Mouse (Mus musculus) hindbrain, embryonic 15.5 days (tissue): ENCODE results near the gene Ppt2. TPM values are rescaled to one million over a fixed set of nuclear protein-coding genes. Genes with fewer than 3 reads are reported as not detected.

Source experiments
- ATAC-seq: fragments of 200-750 bp; cut with Nextera tagmentation; 2 replicates; pipeline ENCODE4 v1.8.0; 2017; ENCODE audit warnings: low read depth, moderate number of reproducible peaks, moderate TSS enrichment; ENCODE audit not compliant: low FRiP score
- H3K27ac ChIP-seq: fragments of 300-500 bp; sonication (generic); replicated peaks from 2 replicates; pipeline ENCODE4 v1.5.1; 2015; ENCODE audit warnings: mild to moderate bottlenecking, inconsistent platforms
- H3K27me3 ChIP-seq: fragments of 300-500 bp; sonication (generic); 2 replicates; pipeline ENCODE4 v1.6.1; 2015; ENCODE audit warnings: control low read depth, inconsistent platforms
- H3K36me3 ChIP-seq: fragments of 300-500 bp; sonication (generic); 2 replicates; pipeline ENCODE4 v1.6.1; 2015; ENCODE audit warnings: control low read depth, inconsistent platforms
- H3K4me1 ChIP-seq: fragments of 300-500 bp; sonication (generic); replicated peaks from 2 replicates; pipeline ENCODE4 v1.6.1; 2015; ENCODE audit warnings: control low read depth, inconsistent platforms
- H3K4me2 ChIP-seq: fragments of 300-500 bp; sonication (generic); 2 replicates; pipeline ENCODE4 v1.6.1; 2015; ENCODE audit warnings: moderate library complexity, mild to moderate bottlenecking, inconsistent platforms
- H3K4me3 ChIP-seq: fragments of 300-500 bp; sonication (generic); 2 replicates; pipeline ENCODE4 v1.5.1; 2015; ENCODE audit warnings: mild to moderate bottlenecking, inconsistent platforms
- H3K9ac ChIP-seq: fragments of 300-500 bp; sonication (generic); 2 replicates; pipeline ENCODE4 v1.6.1; 2015; ENCODE audit warnings: inconsistent platforms
- H3K9me3 ChIP-seq: fragments of 300-500 bp; sonication (generic); 2 replicates; pipeline ENCODE4 v1.6.1; 2016; ENCODE audit warnings: control low read depth, inconsistent platforms
- WGBS: fragments of 180-500 bp; shearing (Covaris S2); methylation state at CpG from one replicate; pipeline ENCODE4 v1.1.7; 2015; 5-methylcytosine and 5-hydroxymethylcytosine counted together
- polyA plus RNA-seq: library from polyadenylated mRNA; unstranded; fragments of >200 nt; fragmentation: Nextera tagmentation; extraction: Ambion mirVana; gene quantifications from 2 replicates; pipeline ENCODE4 v1.2.1, GENCODE M21; 2015

Ppt2 gene
- polyA plus RNA-seq, 1 experiment from 2014 or later, result 20.4 TPM

DNA sequence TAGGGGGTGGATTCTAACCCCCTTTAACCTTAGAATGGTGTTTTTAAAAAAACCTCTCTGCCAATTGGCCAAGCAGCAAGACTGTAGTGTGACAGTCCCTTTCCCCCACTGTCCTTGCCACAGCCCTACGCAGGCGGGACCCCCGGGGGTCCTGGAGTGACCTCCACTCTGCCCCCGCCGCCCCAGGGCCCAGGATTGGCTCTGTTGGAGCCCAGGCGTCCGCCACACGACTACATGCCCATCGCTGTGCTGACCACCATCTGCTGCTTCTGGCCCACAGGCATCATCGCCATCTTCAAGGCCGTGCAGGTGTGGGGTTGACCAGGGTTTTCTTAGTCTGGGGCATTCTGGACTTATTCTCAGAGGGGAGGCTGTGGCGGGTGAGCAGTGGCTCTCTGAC is 3.3 kb upstream of the Ppt2 start:
- H3K4me1 ChIP-seq, result peaks cover 52% of the 10 kb centered on the region
- ATAC-seq, result no peak

DNA sequence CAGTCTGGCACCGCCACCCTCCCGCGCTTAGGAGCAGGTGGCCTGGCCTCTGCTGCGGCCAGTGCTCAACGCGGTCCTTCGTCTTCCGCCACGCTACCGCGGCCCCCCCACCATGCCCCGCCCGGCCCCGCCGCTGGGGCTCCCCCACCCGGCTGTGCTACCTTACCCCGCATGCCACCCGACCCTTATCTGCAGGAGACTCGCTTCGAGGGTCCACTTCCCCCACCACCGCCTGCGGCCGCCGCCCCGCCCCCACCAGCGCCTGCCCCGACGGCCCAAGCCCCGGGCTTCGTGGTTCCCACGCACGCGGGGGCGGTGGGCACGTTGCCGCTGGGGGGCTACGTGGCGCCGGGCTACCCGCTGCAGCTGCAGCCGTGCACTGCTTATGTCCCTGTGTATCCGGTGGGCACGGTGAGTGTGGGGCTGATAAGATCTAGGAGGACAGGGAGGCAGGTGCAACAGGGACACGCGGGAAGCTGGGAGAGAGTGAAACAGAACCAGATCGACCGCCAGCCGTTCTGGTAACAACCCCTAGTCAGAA is 2.5 kb upstream of the Ppt2 start:
- WGBS, result 2% methylated on average over 47 of the region's 48 CpGs
- Histone ChIP-seq H3K9ac (peak overlapping the region; percentile 50), H3K27ac (no peak overlapping the region), H3K4me3 (peak overlapping the region; percentile 85), H3K9me3 (no peaks in the 10 kb centered on the region), H3K36me3 (no peaks in the 10 kb centered on the region), H3K27me3 (peaks cover 13% of the 10 kb centered on the region), H3K4me2 (peak overlapping the region; percentile 96), H3K4me1 (peaks cover 60% of the 10 kb centered on the region)
- ATAC-seq, result no peak

More for the DNA sequence above, 3.3 kb upstream of the Ppt2 start:
- Histone ChIP-seq H3K9ac (peak overlapping the region; percentile 40), H3K27ac (no peak overlapping the region), H3K4me3 (peak overlapping the region; percentile 85), H3K9me3 (no peaks in the 10 kb centered on the region), H3K4me2 (peak overlapping the region; percentile 96), H3K36me3 (no peaks in the 10 kb centered on the region), H3K27me3 (peaks cover 13% of the 10 kb centered on the region)
- WGBS, result 6% methylated on average over 12 of the region's 12 CpGs

DNA sequence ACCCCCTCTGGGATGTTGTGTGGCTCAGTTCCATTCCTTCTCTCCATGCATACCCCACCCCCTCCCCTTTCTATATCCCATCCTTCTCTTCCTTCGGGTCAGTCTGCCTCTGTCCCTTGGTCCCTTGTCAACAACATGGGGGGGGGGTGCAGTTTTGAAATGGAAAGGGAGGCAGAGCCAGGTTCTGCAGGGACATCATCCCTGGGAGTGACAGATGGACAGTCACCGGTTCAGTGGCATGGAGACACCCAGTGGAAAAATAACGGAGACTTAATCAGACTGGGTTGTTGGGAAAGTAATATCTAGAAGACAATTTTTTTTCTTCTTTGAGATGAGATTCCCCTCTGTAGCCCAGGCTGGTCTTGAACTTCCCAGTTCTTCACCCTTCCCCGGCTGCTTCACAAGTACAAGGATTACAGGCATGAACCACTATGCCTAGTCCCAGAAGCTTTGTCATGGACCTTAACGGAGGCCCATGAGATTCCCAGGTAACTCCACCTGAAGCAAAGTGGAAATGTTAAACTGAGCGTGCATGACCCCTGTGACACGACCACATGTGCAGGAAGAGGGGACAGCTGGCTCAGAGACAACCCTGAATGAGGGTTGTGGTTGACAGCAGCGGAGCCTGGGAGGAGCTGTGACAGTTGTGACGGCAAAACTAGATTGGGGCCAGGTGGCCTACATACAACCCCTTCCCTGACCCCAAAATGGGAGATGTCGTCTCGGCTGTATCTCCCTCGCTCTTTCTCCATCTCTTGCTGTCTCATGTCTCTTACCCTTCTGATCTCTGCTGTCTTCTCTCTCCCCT is 1.7 kb upstream of the Ppt2 start:
- H3K9me3 ChIP-seq, result no peaks in the 10 kb centered on the region
- peaks cover 67% of the 10 kb centered on the region for H3K4me1 ChIP-seq
- peaks cover 13% of the 10 kb centered on the region for H3K27me3 ChIP-seq
- peak overlapping the region; percentile 85 for H3K4me3 ChIP-seq
- peak overlapping the region; percentile 96 for H3K4me2 ChIP-seq
- no peak for ATAC-seq
- peak overlapping the region; percentile 50 for H3K9ac ChIP-seq
- peak overlapping the region; percentile 94; the same call in 1 of the 2 replicates for H3K27ac ChIP-seq
- H3K36me3 ChIP-seq, result 0 out of 2 replicates have a peak, but pooled peaks cover 4% of the 10 kb centered on the region
- 13% methylated on average over 12 of the region's 12 CpGs for WGBS

DNA sequence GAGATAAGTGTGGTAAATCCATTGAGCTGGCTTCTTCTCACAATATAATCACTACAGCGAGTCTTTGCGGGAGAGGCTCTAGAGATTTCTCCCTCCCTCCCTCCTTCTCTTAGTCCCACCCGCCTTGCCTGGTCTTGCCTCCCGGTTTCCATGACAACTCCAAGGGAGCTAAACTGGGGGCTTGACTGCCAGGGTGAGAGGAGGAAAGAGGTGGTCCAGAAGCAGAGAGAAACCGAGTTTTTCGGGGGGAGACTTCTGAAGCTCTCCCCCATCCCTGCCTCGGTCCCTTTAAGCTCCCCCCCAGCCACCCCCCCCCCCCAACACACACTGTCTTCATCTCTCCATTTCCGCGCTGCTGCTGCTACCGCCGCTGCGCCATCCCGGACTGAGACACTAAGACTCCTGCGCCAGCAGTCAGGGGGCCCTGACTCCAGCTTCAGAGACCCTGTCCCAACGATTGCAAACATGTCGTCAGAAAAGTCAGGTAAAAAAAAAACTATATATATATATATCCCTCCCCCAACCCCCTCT is 976 bp upstream of the Ppt2 start, which contains the start of gene Prrt1:
Prrt1 (plus strand) TSS at position 313 of the 531 bp plus-strand sequence.
- Histone ChIP-seq H3K27ac (peak within 1 kb of the TSS; percentile 94), H3K36me3 (0 out of 2 replicates have a peak, but pooled peaks cover 4% of the 10 kb centered on the region), H3K27me3 (peaks cover 13% of the 10 kb centered on the region), H3K9me3 (no peaks in the 10 kb centered on the region), H3K9ac (peak within 1 kb of the TSS; percentile 70), H3K4me2 (peak within 1 kb of the TSS; percentile 96), H3K4me3 (peak within 1 kb of the TSS; percentile 85), H3K4me1 (peaks cover 67% of the 10 kb centered on the region)
- 1% methylated on average over 16 of the region's 16 CpGs for WGBS
- ATAC-seq, result peak; percentile 29; the same call in 1 of the 2 replicates

DNA sequence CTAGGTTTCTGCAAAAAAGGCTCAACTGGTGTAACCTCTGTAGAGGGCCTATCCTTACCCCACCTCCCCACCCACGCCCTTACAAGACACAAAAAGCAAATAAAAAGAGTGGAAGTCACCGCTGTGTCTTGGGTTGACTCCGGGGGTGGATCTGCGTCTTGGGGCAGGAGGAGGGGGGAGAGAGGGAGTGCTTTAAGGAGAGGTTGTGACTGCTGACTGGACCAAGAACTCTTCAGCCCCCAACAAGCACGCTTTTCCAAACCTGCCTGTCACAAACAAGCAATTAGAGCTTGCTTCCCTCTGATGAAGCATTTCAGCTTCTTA is 296 bp upstream of the Ppt2 start:
- peaks cover 12% of the 10 kb centered on the region for H3K27me3 ChIP-seq
- H3K4me3 ChIP-seq, result peak overlapping the region; percentile 85
- no peak for ATAC-seq
- peak overlapping the region; percentile 96 for H3K4me2 ChIP-seq
- H3K4me1 ChIP-seq, result peaks cover 67% of the 10 kb centered on the region
- H3K27ac ChIP-seq, result peak overlapping the region; percentile 94
- no peaks in the 10 kb centered on the region for H3K9me3 ChIP-seq
- H3K9ac ChIP-seq, result peak overlapping the region; percentile 70; the same call in 1 of the 2 replicates
- 0 out of 2 replicates have a peak, but pooled peaks cover 6% of the 10 kb centered on the region for H3K36me3 ChIP-seq
- WGBS, result 24% methylated on average over 5 of the region's 5 CpGs

DNA sequence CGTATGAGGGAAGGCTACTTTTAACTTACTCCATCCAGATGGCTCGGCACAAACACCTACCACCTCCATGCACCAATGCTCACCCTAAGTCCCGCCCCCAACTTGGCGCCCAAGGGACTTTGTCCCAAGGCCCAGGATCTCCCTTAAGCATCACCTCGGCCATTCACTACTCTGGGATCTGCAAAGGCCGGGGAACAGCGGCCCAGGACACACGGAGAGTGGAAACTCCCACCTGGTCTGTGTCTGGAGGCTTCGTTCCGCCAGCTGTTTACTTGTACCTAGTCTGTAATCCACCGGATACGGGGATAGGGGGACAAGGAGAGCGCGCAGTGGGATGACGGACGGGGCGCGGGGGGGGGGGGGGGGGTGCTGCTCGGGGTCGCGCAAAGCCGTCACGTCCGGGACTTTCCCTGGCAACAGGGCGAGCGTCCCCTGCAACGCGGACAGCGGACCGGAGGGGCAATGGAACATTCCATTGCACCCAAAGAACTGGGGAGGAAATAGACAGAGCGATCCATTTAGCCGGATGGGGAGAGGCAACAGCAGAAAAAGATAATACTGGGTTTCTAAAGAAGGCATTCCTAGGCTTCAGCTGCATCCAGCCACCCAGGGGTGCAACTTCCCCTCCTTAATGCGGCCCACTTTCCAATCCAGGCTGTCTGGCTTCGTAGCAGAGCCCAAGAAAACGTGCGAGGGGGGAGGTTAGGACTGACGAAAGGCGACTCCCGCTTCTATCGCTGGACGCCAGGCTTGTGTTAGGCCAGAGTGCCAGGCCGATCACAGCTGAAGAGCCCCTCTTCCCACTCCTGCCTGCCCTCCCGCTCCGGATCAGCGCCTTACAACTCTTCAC is 992 bp downstream of the Ppt2 start:
- WGBS, result under 1% methylated on average over 42 of the region's 45 CpGs
- Histone ChIP-seq H3K9ac (peak overlapping the region; percentile 70), H3K4me2 (peak overlapping the region; percentile 96), H3K4me1 (peaks cover 64% of the 10 kb centered on the region), H3K4me3 (peak overlapping the region; percentile 85), H3K36me3 (peaks cover 13% of the 10 kb centered on the region; the same call in 1 of the 2 replicates), H3K27ac (peak overlapping the region; percentile 94), H3K27me3 (peaks cover 7% of the 10 kb centered on the region), H3K9me3 (no peaks in the 10 kb centered on the region)
- ATAC-seq, result peak; percentile 81

DNA sequence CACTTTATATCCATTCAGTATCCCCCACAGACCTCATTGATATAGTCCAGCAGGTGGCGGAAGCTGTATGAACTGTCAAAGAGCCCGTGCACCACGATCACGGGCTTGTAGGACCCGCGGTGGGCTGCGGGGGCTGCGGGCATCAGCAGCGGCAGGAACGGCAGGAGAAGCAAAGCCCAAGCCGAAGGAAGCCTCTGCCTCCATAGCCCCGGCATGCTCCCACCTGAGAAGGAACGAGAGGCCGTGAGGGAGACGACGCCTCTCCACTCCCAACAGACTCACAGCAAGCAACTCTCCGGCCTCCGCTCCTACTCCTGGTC is 1.6 kb downstream of the Ppt2 start:
- H3K27ac ChIP-seq, result peak overlapping the region; percentile 94
- H3K4me3 ChIP-seq, result peak overlapping the region; percentile 85
- peaks cover 17% of the 10 kb centered on the region for H3K36me3 ChIP-seq
- no peaks in the 10 kb centered on the region for H3K9me3 ChIP-seq
- peak overlapping the region; percentile 96 for H3K4me2 ChIP-seq
- WGBS, result under 1% methylated on average over 18 of the region's 18 CpGs
- peak; percentile 24 for ATAC-seq
- peak overlapping the region; percentile 70 for H3K9ac ChIP-seq
- H3K4me1 ChIP-seq, result peaks cover 58% of the 10 kb centered on the region
- peaks cover 5% of the 10 kb centered on the region for H3K27me3 ChIP-seq

DNA sequence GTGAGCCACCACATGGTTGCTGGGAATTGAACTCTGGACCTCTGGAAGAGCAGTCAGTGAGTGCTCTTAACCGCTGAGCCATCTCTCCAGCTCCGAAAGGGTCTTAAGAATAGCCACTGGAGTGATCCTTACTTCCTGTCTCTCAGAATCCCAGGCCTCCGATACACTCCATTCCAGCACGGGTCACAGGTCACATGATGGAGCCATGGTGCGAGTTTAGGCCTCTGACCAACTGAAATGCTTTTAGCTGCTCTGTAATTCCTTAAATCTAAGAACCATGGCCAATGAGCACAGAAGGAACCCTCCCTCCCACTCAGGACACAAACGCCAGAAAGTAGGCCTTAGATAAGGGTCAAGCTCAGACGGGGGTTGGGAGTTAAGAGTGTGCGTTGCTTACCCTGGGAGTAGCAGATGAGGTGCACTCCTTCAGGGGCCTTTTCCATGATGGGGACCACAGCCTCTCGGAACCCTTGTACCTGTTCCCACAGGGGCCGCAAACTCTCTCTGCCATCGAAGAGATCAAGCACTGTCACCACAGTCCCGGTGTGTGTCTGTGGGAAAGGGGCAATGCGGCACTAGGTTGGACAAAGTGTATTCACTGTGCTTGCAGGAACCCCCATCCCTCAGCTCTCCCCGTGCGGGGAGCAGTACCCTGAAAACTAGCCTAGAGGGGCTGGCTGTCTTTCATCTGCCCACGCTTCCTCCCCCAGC is 2.1 kb downstream of the Ppt2 start:
- Histone ChIP-seq H3K9ac (peak overlapping the region; percentile 70), H3K4me2 (peak overlapping the region; percentile 96), H3K36me3 (peaks cover 21% of the 10 kb centered on the region), H3K4me1 (peaks cover 53% of the 10 kb centered on the region), H3K27me3 (0 out of 2 replicates have a peak, but pooled peaks cover under 1% of the 10 kb centered on the region), H3K27ac (peak overlapping the region; percentile 94), H3K4me3 (peak overlapping the region; percentile 85), H3K9me3 (no peaks in the 10 kb centered on the region)
- WGBS, result 50% methylated on average over 16 of the region's 16 CpGs
- ATAC-seq, result no peak

DNA sequence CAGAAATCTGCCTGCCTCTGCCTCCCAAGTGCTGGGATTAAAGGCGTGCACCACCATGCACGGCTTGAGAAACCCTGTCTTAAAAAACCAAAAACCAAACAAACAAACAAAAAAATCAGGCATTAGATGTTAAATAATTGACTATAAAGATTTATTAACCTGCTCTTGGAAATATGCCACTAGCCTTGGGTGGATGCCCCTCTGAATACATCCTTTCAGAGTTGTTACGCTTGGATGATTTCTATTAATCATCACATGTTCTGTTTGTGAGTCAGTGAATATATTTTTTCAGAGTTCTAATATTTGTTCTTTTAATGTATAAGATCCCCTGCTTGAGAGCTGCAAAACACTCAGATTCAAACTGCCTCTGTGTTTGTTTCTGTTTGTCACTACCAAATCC is 3.3 kb downstream of the Ppt2 start:
- Histone ChIP-seq H3K27me3 (no peaks in the 10 kb centered on the region), H3K4me1 (peaks cover 41% of the 10 kb centered on the region), H3K9me3 (no peaks in the 10 kb centered on the region), H3K36me3 (peaks cover 21% of the 10 kb centered on the region), H3K27ac (no peak overlapping the region), H3K4me2 (no peak overlapping the region), H3K4me3 (no peak overlapping the region), H3K9ac (no peak overlapping the region)
- WGBS, result 93% methylated on average over 3 of the region's 3 CpGs
- no peak for ATAC-seq

DNA sequence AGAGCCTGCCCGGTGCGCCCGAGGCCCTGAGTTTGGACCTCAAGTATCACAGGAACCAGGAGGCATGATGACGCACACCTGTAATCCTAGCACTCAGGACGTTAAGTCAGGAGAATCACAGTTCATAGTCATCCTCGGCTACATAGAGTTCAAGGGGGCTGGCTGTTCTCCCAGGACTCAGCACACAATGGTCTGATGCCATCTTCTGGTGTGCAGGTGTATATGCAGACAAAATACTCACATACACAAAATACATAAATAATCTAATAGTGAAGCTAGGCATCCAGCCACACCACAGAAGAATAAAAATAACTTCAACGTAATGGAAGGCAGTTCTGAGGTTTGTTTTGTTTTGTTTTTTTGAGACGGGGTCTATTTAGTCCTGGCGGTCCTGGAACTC is 5.1 kb downstream of the Ppt2 start:
- 83% methylated on average over 9 of the region's 9 CpGs for WGBS
- Histone ChIP-seq H3K9me3 (no peaks in the 10 kb centered on the region), H3K4me3 (no peak overlapping the region), H3K4me2 (no peak overlapping the region), H3K27me3 (no peaks in the 10 kb centered on the region), H3K4me1 (peaks cover 23% of the 10 kb centered on the region), H3K36me3 (peaks cover 21% of the 10 kb centered on the region), H3K9ac (no peak overlapping the region), H3K27ac (no peak overlapping the region)
- no peak for ATAC-seq

DNA sequence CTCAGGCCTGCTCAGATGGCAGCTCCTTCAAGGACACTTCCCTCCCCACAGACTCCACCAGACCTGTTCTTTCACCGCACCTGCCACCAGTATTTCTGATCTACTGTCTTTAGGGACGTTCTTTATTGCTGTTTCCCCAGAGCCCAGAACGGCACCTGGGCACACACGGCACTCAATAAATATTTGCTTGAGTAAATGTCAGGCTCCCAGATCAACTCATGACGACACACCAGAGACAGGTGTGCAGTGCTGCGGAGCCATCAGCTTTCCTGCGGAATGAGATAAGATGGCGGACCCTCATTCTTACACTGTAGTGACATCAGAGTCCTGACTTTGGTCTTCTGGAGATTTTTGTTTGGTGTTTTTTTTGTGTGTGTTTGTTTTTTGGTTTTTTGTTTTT is 7.3 kb downstream of the Ppt2 start:
- Histone ChIP-seq H3K4me1 (peaks cover 8% of the 10 kb centered on the region), H3K27ac (no peak overlapping the region), H3K27me3 (no peaks in the 10 kb centered on the region), H3K36me3 (peaks cover 21% of the 10 kb centered on the region), H3K4me2 (no peak overlapping the region), H3K9me3 (no peaks in the 10 kb centered on the region), H3K9ac (no peak overlapping the region), H3K4me3 (no peak overlapping the region)
- WGBS, result 90% methylated on average over 8 of the region's 8 CpGs
- no peak for ATAC-seq
